Mouse (Mus musculus) megakaryocyte-erythroid progenitor cell, adult 5 weeks (primary cell): ENCODE data around the gene Sprr4. TPM values are rescaled to one million over a fixed set of nuclear protein-coding genes. Genes with fewer than 3 reads are reported as not detected.

Experiments
- polyA plus RNA-seq: library from polyadenylated mRNA; stranded (reverse); fragments of >175 nt; gene quantifications from 2 replicates; pipeline ENCODE4 v1.2.3, GENCODE M21; 2012

Sprr4 gene
- not detected in 2 replicates for polyA plus RNA-seq

GRCm38 (mm10) chr3:92500393-92500792, at the start of gene Sprr4:
Sprr4 (minus strand) TSS chr3:92500493.

GRCm38 (mm10) chr3:92534411-92534810, 34.1 kb upstream of the Sprr4 start, which contains the start of gene 2310046K23Rik:
2310046K23Rik (minus strand) TSS chr3:92534511.

GRCm38 (mm10) chr3:92485863-92486262, 14.4 kb downstream of the Sprr4 start, which contains the start of gene Sprr1a:
Sprr1a (minus strand) TSS chr3:92485895.

DNA sequence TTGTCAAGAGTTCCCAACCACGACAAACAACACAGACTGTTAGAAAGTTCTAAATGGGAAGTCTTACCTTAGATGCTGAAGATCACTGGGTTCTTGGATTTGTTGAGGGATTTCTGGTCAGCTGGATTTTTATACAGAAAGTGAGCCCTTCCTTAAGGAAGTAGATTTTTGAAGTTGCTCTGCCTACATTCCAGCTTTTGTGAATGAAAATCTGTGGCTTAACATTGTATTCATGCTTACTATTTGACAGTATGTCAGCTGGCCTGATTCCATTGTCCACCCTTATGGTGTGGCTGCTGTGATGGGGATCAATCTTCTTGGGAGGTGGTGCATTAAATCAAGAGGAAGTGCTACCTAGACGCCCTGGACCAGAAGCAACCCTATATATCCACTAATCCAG, 41.7 kb downstream of the Sprr4 start, which contains the start of gene Sprr3:
Sprr3 (minus strand) TSS at position 101 of the 400 bp plus-strand sequence.

Other genes with a start within 250 kb of the Sprr4 start
- not detected in 2 replicates for gene Sprr2a3, start 215.1 kb downstream of the Sprr4 start, polyA plus RNA-seq
- gene Sprr2b, start 183.9 kb downstream of the Sprr4 start, polyA plus RNA-seq: not detected in 2 replicates
- gene Sprr2d, start 161.4 kb downstream of the Sprr4 start, polyA plus RNA-seq: not detected in 2 replicates
- gene Sprr2e, start 148.3 kb downstream of the Sprr4 start, polyA plus RNA-seq: not detected in 2 replicates
- gene Sprr2f, start 135.3 kb downstream of the Sprr4 start, polyA plus RNA-seq: not detected in 2 replicates
- gene Sprr2h, start 114.8 kb downstream of the Sprr4 start, polyA plus RNA-seq: not detected in 2 replicates
- gene Sprr2i, start 92.5 kb downstream of the Sprr4 start, polyA plus RNA-seq: not detected in 2 replicates
- gene Sprr2j-ps, start 82.4 kb downstream of the Sprr4 start, polyA plus RNA-seq: not detected in 2 replicates
- 8.9 and 10.1 TPM in 2 replicates for gene Gm9774, start 71.1 kb downstream of the Sprr4 start, polyA plus RNA-seq
- not detected in 2 replicates for gene Sprr2k, start 67.9 kb downstream of the Sprr4 start, polyA plus RNA-seq
- gene Sprr1b, start 61.7 kb downstream of the Sprr4 start, polyA plus RNA-seq: not detected in 2 replicates
- not detected in 2 replicates for gene Sprr3, start 41.8 kb downstream of the Sprr4 start, polyA plus RNA-seq
- 0.12 TPM in 1 of 2 replicates, not detected in the other for gene Sprr1a, start 14.6 kb downstream of the Sprr4 start, polyA plus RNA-seq
- not detected in 2 replicates for gene 2310046K23Rik, start 34.0 kb upstream of the Sprr4 start, polyA plus RNA-seq
- 0.04 TPM in 1 of 2 replicates, not detected in the other for gene Ivl, start 73.2 kb upstream of the Sprr4 start, polyA plus RNA-seq
- gene Smcp, start 88.5 kb upstream of the Sprr4 start, polyA plus RNA-seq: 0.07 TPM in 1 of 2 replicates, not detected in the other
- not detected in 2 replicates for gene 2210017I01Rik, start 107.0 kb upstream of the Sprr4 start, polyA plus RNA-seq
- gene Lce6a, start 121.2 kb upstream of the Sprr4 start, polyA plus RNA-seq: not detected in 2 replicates
- 0.10 TPM in 1 of 2 replicates, not detected in the other for gene Lce1a1, start 147.8 kb upstream of the Sprr4 start, polyA plus RNA-seq
- not detected in 2 replicates for gene Lce1b, start 156.4 kb upstream of the Sprr4 start, polyA plus RNA-seq
- not detected in 2 replicates for gene Lce1a2, start 169.8 kb upstream of the Sprr4 start, polyA plus RNA-seq
- gene Lce1c, start 178.8 kb upstream of the Sprr4 start, polyA plus RNA-seq: not detected in 2 replicates
- not detected in 2 replicates for gene Lce1d, start 186.7 kb upstream of the Sprr4 start, polyA plus RNA-seq
- not detected in 2 replicates for gene Lce1e, start 208.6 kb upstream of the Sprr4 start, polyA plus RNA-seq
- gene Lce1f, start 219.9 kb upstream of the Sprr4 start, polyA plus RNA-seq: not detected in 2 replicates
- gene Gm38119, start 238.6 kb upstream of the Sprr4 start, polyA plus RNA-seq: not detected in 2 replicates